Mouse (Mus musculus) bone marrow, adult 2 months (tissue): ENCODE measurements around the gene Vezt. TPM values are rescaled to one million over a fixed set of nuclear protein-coding genes. Genes with fewer than 3 reads are reported as not detected.
A peak's percentile ranks its signal among the peaks of the same experiment; 100 is the strongest.

Experiments
- H3K27ac ChIP-seq: fragments of 200-500 bp; 2 replicates; pipeline ENCODE4 v1.5.1; 2012; ENCODE audit warnings: low read depth, mild to moderate bottlenecking, control low read depth, inconsistent platforms, low read length; ENCODE audit not compliant: control insufficient read depth, poor library complexity, insufficient read depth
- H3K4me1 ChIP-seq: fragments of 200-500 bp; 2 replicates; pipeline ENCODE4 v1.6.1; 2011; ENCODE audit warnings: low read length; ENCODE audit not compliant: control insufficient read depth, insufficient read depth
- H3K4me3 ChIP-seq: fragments of 200-500 bp; replicated peaks from 2 replicates; pipeline ENCODE3; 2011; ENCODE audit warnings: mild to moderate bottlenecking, low read depth, low read length, control low read depth; ENCODE audit not compliant: control insufficient read depth
- CTCF ChIP-seq: fragments of 200-500 bp; IDR thresholded peaks from 2 replicates; pipeline ENCODE4 v1.5.1; 2011; ENCODE audit warnings: low read length, control low read depth; ENCODE audit not compliant: control insufficient read depth, insufficient read depth
- POLR2A ChIP-seq: fragments of 200-500 bp; IDR thresholded peaks from 2 replicates; pipeline ENCODE4 v1.6.1; 2011; ENCODE audit warnings: low read depth, mild to moderate bottlenecking, control low read depth, low read length, borderline replicate concordance; ENCODE audit not compliant: control insufficient read depth
- WGBS: fragments of 180-500 bp; shearing (Covaris S2); methylation state at CpG from one replicate; pipeline ENCODE4 v1.1.7; 2018; 5-methylcytosine and 5-hydroxymethylcytosine counted together
- polyA plus RNA-seq: library from polyadenylated mRNA; stranded (reverse); fragments of >200 nt; gene quantifications from 2 replicates; pipeline ENCODE4 v1.2.4, GENCODE M21; 2011; ENCODE audit warnings: low replicate concordance; ENCODE audit not compliant: missing spikeins, insufficient read depth, insufficient read length

Gene Vezt
- polyA plus RNA-seq, 1 experiment: 7.9 TPM

DNA sequence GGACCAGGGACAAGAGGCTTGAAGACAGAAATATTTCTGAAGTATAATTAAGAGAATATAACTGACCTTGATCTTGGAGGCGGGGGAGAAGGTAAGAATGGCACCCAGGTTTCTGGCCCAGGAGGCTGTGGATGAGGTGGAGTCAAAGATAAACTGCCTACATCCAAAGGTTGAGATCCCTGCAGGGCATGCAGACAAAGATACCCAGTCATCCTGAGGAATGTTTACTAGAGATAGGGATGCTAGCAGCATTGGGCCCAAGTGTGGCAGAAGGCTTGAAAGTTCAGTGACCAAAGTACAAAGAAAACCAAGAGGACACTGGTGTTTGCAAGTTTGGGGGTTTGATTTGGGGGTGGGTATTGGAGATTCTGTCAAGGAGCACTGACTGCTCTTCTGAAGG is 144.6 kb downstream of the Vezt start:
- 62% methylated on average over 1 of the region's 1 CpGs for WGBS
- TF ChIP-seq CTCF: no peak
- TF ChIP-seq POLR2A: no peak
- H3K4me1 ChIP-seq: no peaks in the 10 kb centered on the region; the same call in 1 of the 2 replicates
- H3K4me3 ChIP-seq: peak overlapping the region; percentile 48
- H3K27ac ChIP-seq: peak overlapping the region; percentile 9; the same call in 1 of the 2 replicates

DNA sequence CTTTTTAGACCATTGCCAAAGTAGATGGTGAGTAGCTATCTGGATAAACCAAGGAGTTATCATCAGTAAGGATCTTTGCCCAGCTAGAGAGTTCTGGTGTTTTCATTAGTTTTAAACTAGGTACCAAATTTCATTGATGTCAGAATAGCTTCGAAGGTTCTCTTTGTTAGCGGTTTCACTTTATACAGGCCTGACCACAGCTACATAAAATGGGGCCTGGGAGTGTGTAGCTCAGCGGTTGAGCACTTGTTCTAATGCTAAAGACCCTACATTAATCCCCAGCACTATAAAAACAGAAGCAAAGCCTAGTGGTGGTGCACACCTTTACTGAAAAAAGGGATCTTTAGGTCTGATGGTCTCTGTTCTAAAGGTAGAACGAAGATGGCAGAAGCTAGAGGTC is 145.1 kb downstream of the Vezt start:
- TF ChIP-seq CTCF (no peak), POLR2A (no peak)
- Histone ChIP-seq H3K27ac (peak overlapping the region; percentile 42; the same call in 1 of the 2 replicates), H3K4me1 (no peaks in the 10 kb centered on the region; the same call in 1 of the 2 replicates), H3K4me3 (peak overlapping the region; percentile 48)
- 80% methylated on average over 4 of the region's 4 CpGs for WGBS

DNA sequence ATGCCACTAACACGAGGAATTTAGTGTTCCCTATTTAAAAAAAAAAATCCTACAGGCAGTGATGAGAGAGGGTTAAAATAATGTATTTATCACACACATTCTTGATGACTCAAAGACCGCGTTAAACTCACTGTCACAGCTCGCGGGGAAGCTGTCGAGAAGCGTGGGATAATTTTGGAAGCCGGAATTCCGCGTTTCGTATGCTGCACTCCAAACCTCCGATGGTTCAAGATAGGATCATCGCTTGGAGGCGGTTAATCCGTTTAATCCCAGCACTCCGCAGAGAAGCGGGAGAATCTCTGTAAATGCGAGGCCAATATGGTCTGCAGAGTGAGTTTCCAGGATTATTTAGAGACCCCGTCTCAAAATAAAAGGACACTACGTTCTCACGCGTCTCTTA is 145.6 kb downstream of the Vezt start:
- WGBS: 7% methylated on average over 22 of the region's 22 CpGs
- Histone ChIP-seq H3K4me1 (peaks cover under 1% of the 10 kb centered on the region; the same call in 1 of the 2 replicates), H3K27ac (peak overlapping the region; percentile 81), H3K4me3 (peak overlapping the region; percentile 95)
- TF ChIP-seq CTCF: no peak

DNA sequence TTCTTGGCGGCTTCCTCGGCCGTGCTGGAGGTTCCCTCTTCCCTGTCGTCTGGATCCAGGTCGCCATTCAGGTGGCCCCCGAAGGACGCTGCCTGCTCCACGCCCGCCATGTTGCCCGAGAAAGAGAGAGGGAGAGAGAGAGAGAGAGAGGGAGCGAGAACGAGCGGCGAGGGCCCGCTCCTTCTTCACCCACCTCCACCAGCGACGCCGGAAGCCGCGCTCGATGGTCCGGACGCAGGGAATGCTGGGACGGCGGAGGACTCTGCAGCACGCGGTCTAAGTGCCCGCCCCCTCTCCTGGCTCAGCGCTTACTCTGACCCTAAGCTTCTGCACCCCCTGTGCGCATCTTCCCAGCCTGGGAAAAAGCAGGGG is 146.1 kb downstream of the Vezt start:
- Histone ChIP-seq H3K4me1 (peaks cover 1% of the 10 kb centered on the region; the same call in 1 of the 2 replicates), H3K27ac (peak overlapping the region; percentile 81), H3K4me3 (peak overlapping the region; percentile 95)
- peak; percentile 93 for TF ChIP-seq POLR2A
- no peak for TF ChIP-seq CTCF
- WGBS: under 1% methylated on average over 29 of the region's 30 CpGs

Other genes with a start within 250 kb of the Vezt start
- gene Usp44, start 204.3 kb downstream of the Vezt start, polyA plus RNA-seq: 0.55 TPM in 1 of 2 replicates, not detected in the other
- gene Metap2, start 138.7 kb downstream of the Vezt start, polyA plus RNA-seq: 963 and 1,559 TPM in 2 replicates
- 3.6 and 4.0 TPM in 2 replicates for gene Fgd6, start 184 bp upstream of the Vezt start, polyA plus RNA-seq
- gene Nr2c1, start 112.2 kb upstream of the Vezt start, polyA plus RNA-seq: 2.4 and 4.2 TPM in 2 replicates
- gene Ndufa12, start 162.9 kb upstream of the Vezt start, polyA plus RNA-seq: 67.0 and 104 TPM in 2 replicates